Mouse (Mus musculus) CD4-positive helper T cell, adult 2 months (primary cell): ENCODE results near the gene Map2k1.

ENCODE experiments used
- DNase-seq: peaks from one replicate; pipeline ENCODE4 v3.0.0-alpha.2; 2012; ENCODE audit warnings: low read depth, missing footprints, low spot score

The Map2k1 gene

DNA sequence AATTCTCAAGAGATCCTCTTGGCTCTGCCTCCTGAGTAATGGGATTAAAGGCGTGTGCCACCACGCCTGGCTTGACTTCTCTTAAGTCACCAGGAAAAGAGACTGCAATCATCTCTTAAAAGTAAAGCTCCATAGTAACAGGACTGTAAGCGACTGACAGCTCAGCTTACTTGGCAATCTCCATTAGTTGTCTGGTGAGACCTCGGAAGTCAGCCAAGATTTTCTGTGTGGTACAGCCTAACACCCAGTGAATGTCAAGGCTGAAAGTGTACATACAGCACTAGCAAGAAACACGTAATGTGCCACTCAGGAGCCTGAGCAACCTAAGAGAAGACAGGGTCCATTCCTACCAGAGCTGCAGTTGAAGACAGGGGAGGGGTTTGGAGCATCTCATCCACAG, 93.0 kb downstream of the Map2k1 start:
- no peak for DNase-seq

DNA sequence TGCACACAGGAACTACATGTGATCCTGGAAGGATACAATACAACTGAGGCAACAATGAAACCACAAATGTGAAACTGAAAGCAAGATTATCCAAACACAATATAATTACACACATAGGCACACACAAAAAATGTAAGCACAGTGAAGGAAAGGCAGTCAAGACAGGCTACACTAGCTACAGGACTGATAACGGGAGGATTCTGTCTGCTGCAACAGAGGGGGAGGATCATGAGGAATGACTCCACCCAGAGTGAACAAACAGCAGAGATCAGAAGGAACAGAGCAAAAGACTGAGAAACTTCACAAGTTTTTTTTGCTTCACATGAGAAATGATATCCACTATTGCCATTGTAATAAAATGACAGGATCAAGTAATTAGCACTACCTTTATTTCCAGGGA, 96.8 kb downstream of the Map2k1 start:
- no peak for DNase-seq

DNA sequence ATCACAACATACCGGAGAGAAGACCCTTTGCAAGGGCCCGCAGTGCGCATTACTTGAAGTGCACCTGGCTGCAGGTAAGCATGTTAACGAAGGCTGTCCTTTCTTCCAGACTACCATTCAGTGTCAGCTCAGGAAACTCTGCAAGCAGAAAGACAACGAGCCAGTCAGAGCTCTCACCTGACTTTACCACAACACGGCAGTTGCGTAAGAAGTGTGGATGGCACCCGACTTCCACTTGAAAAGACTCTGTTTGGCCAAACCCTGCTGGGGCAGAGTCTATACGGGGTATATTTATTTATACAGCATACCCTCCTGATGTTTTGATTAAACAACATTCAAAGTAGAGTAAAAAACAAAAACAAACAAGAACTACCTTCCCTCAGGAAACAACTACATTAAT, 113.6 kb downstream of the Map2k1 start:
- no peak for DNase-seq

DNA sequence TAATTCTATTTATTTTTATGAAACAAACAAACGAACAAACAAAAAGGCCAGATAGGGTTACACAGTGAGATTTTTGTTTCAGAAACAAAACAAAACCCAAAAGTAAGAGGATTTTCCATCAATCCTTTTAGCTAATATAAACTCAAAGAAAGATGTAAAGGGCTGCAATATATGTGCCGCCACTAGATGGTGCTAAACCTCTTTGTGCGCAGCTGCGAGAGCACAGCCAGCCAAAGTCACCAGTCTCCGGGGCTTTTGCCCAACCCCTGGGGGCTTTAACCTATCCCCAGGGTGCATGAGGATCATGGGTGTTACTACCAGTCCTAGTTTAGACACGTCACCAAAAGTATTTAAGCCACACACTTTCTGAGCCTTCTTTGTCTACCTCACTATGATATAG, 114.5 kb downstream of the Map2k1 start:
- peak; percentile 62 for DNase-seq
